Mouse (Mus musculus): Measurements from ENCODE around the gene Man1a2. TPM values are rescaled to one million over a fixed set of nuclear protein-coding genes. Genes with fewer than 3 reads are reported as not detected.

Gene Man1a2
- 57.8 and 65.8 TPM in 2 replicates for polyA plus RNA-seq (2014; fragmentation: Nextera tagmentation; extraction: Ambion mirVana)

GRCm38 (mm10) chr3:100685087-100685762, at the start of gene Man1a2:
Gene Man1a2 (minus strand): TSS chr3:100685503.
- H3K4me3 ChIP-seq (ENCODE audit: low read depth, low read length) = peak within 1 kb of the TSS; percentile 78
- H3K9ac ChIP-seq (ENCODE audit: low read length) = peak within 1 kb of the TSS; percentile 95
- peak; percentile 87 for DNase-seq (ENCODE audit: low spot score)
- H3K27ac ChIP-seq (ENCODE audit: low read depth, low read length) = peak within 1 kb of the TSS; percentile 96
- no peaks in the 10 kb centered on the region for H3K9me3 ChIP-seq (ENCODE audit: control insufficient read depth, low read length)
- peak within 1 kb of the TSS; percentile 90 for H3K4me2 ChIP-seq (ENCODE audit: low read depth)
- no peaks in the 10 kb centered on the region for H3K27me3 ChIP-seq (ENCODE audit: control insufficient read depth, insufficient read depth, low read length)
- peak; percentile 89 for ATAC-seq (ENCODE audit: insufficient read depth, low FRiP score, low TSS enrichment)
- H3K36me3 ChIP-seq (ENCODE audit: control insufficient read depth, insufficient read depth, low read length) = no peaks in the 10 kb centered on the region
- H3K4me1 ChIP-seq (ENCODE audit: control insufficient read depth, insufficient read depth, low read length) = peaks cover 20% of the 10 kb centered on the region
- WGBS = under 1% methylated on average over 76 of the region's 92 CpGs

DNA sequence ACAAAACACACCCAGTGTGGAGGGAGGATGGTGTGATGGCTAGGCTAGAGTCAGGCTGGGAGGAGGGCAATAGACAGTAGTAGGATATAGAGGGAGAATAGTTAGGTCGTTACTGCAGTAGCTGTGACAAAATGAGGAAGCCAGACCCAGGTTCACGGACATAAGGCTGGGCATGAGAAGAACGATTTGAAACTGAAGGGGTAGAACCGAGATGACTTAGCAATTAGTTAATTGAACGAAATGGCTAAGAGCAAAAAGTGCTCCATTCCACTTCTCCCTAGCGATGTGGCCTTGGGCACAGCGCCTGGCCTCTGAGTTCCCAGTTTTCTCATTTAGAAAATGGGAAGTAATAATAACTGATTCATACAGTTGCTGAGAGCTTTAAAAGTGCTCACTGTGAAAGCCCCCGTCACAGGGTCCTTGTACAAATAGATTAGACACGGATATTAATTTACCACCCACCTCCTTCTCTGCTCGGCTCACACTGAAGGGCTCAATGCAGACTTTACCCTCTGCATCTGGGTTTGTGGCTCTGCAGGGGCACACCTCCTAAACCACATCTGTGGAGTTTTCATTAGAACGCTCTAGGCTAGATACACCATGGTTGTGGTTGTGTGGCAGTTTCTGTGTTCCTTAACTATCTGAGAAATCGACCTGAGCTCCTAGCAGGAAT, 49.3 kb upstream of the Man1a2 start:
- no peaks in the 10 kb centered on the region for H3K9me3 ChIP-seq (ENCODE audit: control insufficient read depth, low read length)
- H3K27ac ChIP-seq (ENCODE audit: low read depth, low read length) = no peak overlapping the region
- DNase-seq (ENCODE audit: low spot score) = no peak
- no peaks in the 10 kb centered on the region for H3K36me3 ChIP-seq (ENCODE audit: control insufficient read depth, insufficient read depth, low read length)
- no peak for ATAC-seq (ENCODE audit: insufficient read depth, low FRiP score, low TSS enrichment)
- H3K27me3 ChIP-seq (ENCODE audit: control insufficient read depth, insufficient read depth, low read length) = no peaks in the 10 kb centered on the region
- H3K9ac ChIP-seq (ENCODE audit: low read length) = no peak overlapping the region
- WGBS = 70% methylated on average over 12 of the region's 12 CpGs
- H3K4me3 ChIP-seq (ENCODE audit: low read depth, low read length) = no peak overlapping the region
- no peak overlapping the region for H3K4me2 ChIP-seq (ENCODE audit: low read depth)
- no peaks in the 10 kb centered on the region for H3K4me1 ChIP-seq (ENCODE audit: control insufficient read depth, insufficient read depth, low read length)

- H3K4me2 ChIP-seq (ENCODE audit: low read depth) = no peak overlapping the region
- no peak overlapping the region for H3K9ac ChIP-seq (ENCODE audit: low read length)
- WGBS = 93% methylated on average over 11 of the region's 11 CpGs
- H3K4me1 ChIP-seq (ENCODE audit: control insufficient read depth, insufficient read depth, low read length) = no peaks in the 10 kb centered on the region
- H3K36me3 ChIP-seq (ENCODE audit: control insufficient read depth, insufficient read depth, low read length) = no peaks in the 10 kb centered on the region
- no peaks in the 10 kb centered on the region for H3K27me3 ChIP-seq (ENCODE audit: control insufficient read depth, insufficient read depth, low read length)
- H3K4me3 ChIP-seq (ENCODE audit: low read depth, low read length) = no peak overlapping the region
- no peaks in the 10 kb centered on the region for H3K9me3 ChIP-seq (ENCODE audit: control insufficient read depth, low read length)
- no peak overlapping the region for H3K27ac ChIP-seq (ENCODE audit: low read depth, low read length)
- DNase-seq (ENCODE audit: low spot score) = no peak
- ATAC-seq (ENCODE audit: insufficient read depth, low FRiP score, low TSS enrichment) = no peak
Observed at GRCm38 (mm10) chr3:100731896-100732295, 46.6 kb upstream of the Man1a2 start.

DNA sequence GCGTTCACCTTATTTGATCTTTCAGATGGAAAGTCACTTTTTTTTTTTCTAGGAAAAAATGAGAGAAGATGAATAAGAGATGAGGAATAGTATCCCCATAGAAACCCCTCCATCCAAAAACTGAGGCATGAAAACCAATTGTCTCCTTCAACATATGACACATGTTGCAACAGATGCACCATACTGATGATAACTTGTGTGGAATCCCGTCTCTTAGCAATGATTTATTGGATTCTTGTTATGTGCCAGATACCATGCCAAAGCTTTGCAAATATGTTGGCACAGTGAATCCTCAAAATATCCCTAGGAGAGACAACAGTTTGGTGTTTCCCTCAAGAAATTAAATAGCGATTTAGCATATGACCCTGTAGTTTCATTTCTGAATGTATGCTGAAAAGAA, 46.0 kb upstream of the Man1a2 start:
- Histone ChIP-seq H3K9ac (ENCODE audit: low read length) (no peak overlapping the region), H3K9me3 (ENCODE audit: control insufficient read depth, low read length) (no peaks in the 10 kb centered on the region), H3K4me2 (ENCODE audit: low read depth) (no peak overlapping the region), H3K4me1 (ENCODE audit: control insufficient read depth, insufficient read depth, low read length) (no peaks in the 10 kb centered on the region), H3K4me3 (ENCODE audit: low read depth, low read length) (no peak overlapping the region), H3K36me3 (ENCODE audit: control insufficient read depth, insufficient read depth, low read length) (no peaks in the 10 kb centered on the region), H3K27me3 (ENCODE audit: control insufficient read depth, insufficient read depth, low read length) (no peaks in the 10 kb centered on the region), H3K27ac (ENCODE audit: low read depth, low read length) (no peak overlapping the region)
- no peak for DNase-seq (ENCODE audit: low spot score)
- ATAC-seq (ENCODE audit: insufficient read depth, low FRiP score, low TSS enrichment) = no peak
- 81% methylated on average over 3 of the region's 3 CpGs for WGBS

DNA sequence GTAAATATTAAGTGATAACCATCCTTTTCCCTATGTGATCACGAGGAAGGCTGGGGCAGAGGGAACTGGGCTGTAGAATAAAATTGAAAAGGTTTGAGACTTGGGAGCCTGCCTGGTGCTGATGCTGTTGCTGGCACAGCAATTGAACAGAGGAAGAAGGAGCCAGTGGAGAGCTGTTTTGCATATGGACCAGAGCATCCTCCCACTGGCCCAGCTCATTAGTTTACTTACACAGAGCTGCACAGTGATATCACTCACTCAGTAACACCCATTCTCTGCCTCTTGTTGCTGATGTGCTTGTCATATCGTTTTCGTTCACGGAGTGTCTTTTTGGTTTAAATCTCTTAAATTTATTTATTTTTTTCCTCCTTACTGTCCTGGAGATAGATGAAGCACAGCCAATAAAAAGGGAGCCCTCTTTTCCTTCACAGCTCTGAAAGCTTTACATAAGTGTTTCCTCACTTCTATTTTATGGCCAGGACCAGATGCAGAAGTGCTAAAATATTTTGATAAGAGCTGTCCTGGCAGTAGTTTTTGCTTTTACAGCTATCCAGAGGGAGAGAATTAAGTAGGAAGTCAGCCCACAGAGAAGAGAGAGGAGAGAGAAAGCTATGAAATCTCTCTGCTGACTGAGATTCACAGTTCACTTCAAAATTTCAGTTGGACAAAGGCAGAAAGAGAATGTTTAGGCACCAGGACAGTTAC, 42.9 kb upstream of the Man1a2 start:
- Histone ChIP-seq H3K36me3 (ENCODE audit: control insufficient read depth, insufficient read depth, low read length) (no peaks in the 10 kb centered on the region), H3K4me1 (ENCODE audit: control insufficient read depth, insufficient read depth, low read length) (no peaks in the 10 kb centered on the region), H3K9ac (ENCODE audit: low read length) (no peak overlapping the region), H3K27ac (ENCODE audit: low read depth, low read length) (no peak overlapping the region), H3K4me2 (ENCODE audit: low read depth) (no peak overlapping the region), H3K4me3 (ENCODE audit: low read depth, low read length) (no peak overlapping the region), H3K27me3 (ENCODE audit: control insufficient read depth, insufficient read depth, low read length) (no peaks in the 10 kb centered on the region), H3K9me3 (ENCODE audit: control insufficient read depth, low read length) (no peaks in the 10 kb centered on the region)
- no peak for DNase-seq (ENCODE audit: low spot score)
- WGBS = 84% methylated on average over 4 of the region's 4 CpGs
- ATAC-seq (ENCODE audit: insufficient read depth, low FRiP score, low TSS enrichment) = no peak

- no peak overlapping the region for H3K9ac ChIP-seq (ENCODE audit: low read length)
- no peak overlapping the region for H3K4me3 ChIP-seq (ENCODE audit: low read depth, low read length)
- no peaks in the 10 kb centered on the region for H3K36me3 ChIP-seq (ENCODE audit: control insufficient read depth, insufficient read depth, low read length)
- no peaks in the 10 kb centered on the region for H3K27me3 ChIP-seq (ENCODE audit: control insufficient read depth, insufficient read depth, low read length)
- no peak for ATAC-seq (ENCODE audit: insufficient read depth, low FRiP score, low TSS enrichment)
- no peaks in the 10 kb centered on the region for H3K4me1 ChIP-seq (ENCODE audit: control insufficient read depth, insufficient read depth, low read length)
- H3K9me3 ChIP-seq (ENCODE audit: control insufficient read depth, low read length) = no peaks in the 10 kb centered on the region
- H3K27ac ChIP-seq (ENCODE audit: low read depth, low read length) = no peak overlapping the region
- DNase-seq (ENCODE audit: low spot score) = no peak
- H3K4me2 ChIP-seq (ENCODE audit: low read depth) = no peak overlapping the region
- WGBS = 89% methylated on average over 11 of the region's 11 CpGs
Observed at GRCm38 (mm10) chr3:100725960-100726674, 40.8 kb upstream of the Man1a2 start.

DNA sequence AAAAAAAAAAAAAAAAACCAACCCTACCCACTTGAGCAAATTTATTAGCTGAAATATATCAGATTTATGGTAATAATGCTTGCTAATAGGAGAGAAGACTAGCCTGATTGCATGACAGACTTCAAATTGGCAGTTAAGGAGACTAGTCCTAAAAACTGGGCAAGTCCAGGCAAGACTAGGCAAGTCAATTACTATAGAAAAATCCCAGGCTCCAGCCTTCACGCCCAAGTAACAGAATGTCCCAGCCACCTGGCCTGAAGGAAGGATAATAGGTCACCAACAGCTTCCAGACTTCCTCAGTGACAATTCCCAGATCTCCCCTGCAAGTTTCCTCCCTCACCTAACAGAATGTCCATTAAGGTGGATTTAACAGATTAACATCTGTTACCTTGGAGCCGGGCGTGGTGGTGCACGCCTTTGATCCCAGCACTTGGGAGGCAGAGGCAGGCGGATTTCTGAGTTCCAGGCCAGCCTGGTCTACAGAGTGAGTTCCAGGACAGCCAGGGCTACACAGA, 35.5 kb upstream of the Man1a2 start:
- DNase-seq (ENCODE audit: low spot score) (no peak), ATAC-seq (ENCODE audit: insufficient read depth, low FRiP score, low TSS enrichment) (no peak)
- Histone ChIP-seq H3K27ac (ENCODE audit: low read depth, low read length) (no peak overlapping the region), H3K4me3 (ENCODE audit: low read depth, low read length) (no peak overlapping the region), H3K27me3 (ENCODE audit: control insufficient read depth, insufficient read depth, low read length) (no peaks in the 10 kb centered on the region), H3K9ac (ENCODE audit: low read length) (no peak overlapping the region), H3K36me3 (ENCODE audit: control insufficient read depth, insufficient read depth, low read length) (no peaks in the 10 kb centered on the region), H3K4me2 (ENCODE audit: low read depth) (no peak overlapping the region), H3K4me1 (ENCODE audit: control insufficient read depth, insufficient read depth, low read length) (no peaks in the 10 kb centered on the region), H3K9me3 (ENCODE audit: control insufficient read depth, low read length) (no peaks in the 10 kb centered on the region)
- WGBS = 94% methylated on average over 5 of the region's 5 CpGs

DNA sequence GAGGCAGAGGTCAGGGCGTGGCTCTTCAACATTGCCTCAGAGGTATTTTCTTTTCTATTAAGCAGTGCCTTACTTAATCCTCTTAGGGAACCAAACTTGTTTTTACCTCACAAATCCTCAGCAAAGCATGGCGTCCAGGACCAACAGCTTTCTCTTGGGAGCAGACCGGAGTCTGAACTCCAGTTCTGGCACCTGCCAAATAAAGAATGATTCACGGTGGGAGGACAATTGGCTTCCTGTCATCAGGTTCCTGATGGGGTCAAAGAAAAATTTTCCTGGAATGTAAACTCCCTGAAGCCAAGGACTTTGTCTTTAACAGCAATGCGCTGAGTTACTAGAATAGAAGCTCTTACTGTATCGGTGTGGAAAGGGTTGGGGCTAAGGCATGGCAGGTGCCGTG, 30.9 kb upstream of the Man1a2 start:
- H3K27me3 ChIP-seq (ENCODE audit: control insufficient read depth, insufficient read depth, low read length) = no peaks in the 10 kb centered on the region
- H3K4me3 ChIP-seq (ENCODE audit: low read depth, low read length) = no peak overlapping the region
- no peaks in the 10 kb centered on the region for H3K36me3 ChIP-seq (ENCODE audit: control insufficient read depth, insufficient read depth, low read length)
- WGBS = 77% methylated on average over 7 of the region's 7 CpGs
- no peak overlapping the region for H3K9ac ChIP-seq (ENCODE audit: low read length)
- H3K27ac ChIP-seq (ENCODE audit: low read depth, low read length) = no peak overlapping the region
- no peak overlapping the region for H3K4me2 ChIP-seq (ENCODE audit: low read depth)
- ATAC-seq (ENCODE audit: insufficient read depth, low FRiP score, low TSS enrichment) = no peak
- H3K4me1 ChIP-seq (ENCODE audit: control insufficient read depth, insufficient read depth, low read length) = peaks cover 3% of the 10 kb centered on the region; the same call in 1 of the 2 replicates
- no peaks in the 10 kb centered on the region for H3K9me3 ChIP-seq (ENCODE audit: control insufficient read depth, low read length)
- no peak for DNase-seq (ENCODE audit: low spot score)

Data from neural tube, embryonic 11.5 days (tissue).